ENCODE assay signal across 20 mouse cellular contexts in the genomic region with DNA sequence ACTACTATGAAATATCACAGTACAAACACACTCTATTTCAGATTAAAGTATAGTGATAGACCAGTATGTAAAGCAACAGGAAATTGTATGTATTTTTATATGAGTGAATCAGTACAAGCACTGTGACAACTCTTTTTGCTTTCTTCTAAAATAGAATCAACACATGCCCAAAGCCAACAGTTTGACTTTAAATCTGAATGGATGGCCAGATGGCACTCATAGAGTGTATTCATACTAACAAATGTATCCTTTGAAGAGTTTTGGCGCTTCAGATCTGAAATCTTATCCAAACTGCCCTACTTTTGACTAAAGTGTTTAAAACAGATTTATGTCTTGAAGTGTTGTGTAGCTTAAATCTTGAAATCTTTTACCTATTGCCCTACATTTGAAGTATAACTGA.
A peak's percentile ranks its signal among the peaks of the same experiment; 100 is the strongest.
DNase-seq lines count a peak whose midpoint lies in the region; ATAC-seq lines count a peak whose summit lies in the region.
"Had no signal": no experiment of that assay in that cellular context is flagged by ENCODE, and none has a peak within 500 bp of the region (broad histone marks: within the 10 kb centered on the region; RNA-seq: fewer than 3 reads in every experiment).

No protein-coding gene starts in this region.

- DNase-seq in frontal cortex, postnatal 10 days (ENCODE audit: low spot score in 2 of 2), result no peak
- DNase-seq in layer of hippocampus, adult 9-11 months, result peak; percentile 6
- no peak for DNase-seq in layer of hippocampus, adult 9-10 months (ENCODE audit: low spot score)
- peak; percentile 1 to 2 for DNase-seq in right cerebral cortex, postnatal 36 days (ENCODE audit: low spot score in 2 of 2)
- no peak for DNase-seq in right cerebral cortex, postnatal 14 days
- DNase-seq in telencephalon, adult 2 months (ENCODE audit: low read depth, low spot score), result peak; percentile 78
- DNase-seq in embryo, embryonic 10.5 days (ENCODE audit: low spot score), result no peak
- DNase-seq: adrenal gland, adult 2 months; adrenal gland, postnatal 14 days; cerebellum, adult 11 months; cerebellum, adult 2 months; cerebellum, adult 9-11 months; cerebellum, postnatal 25 days; embryo, embryonic 11 days; gastrocnemius, adult 2 months; gastrocnemius, postnatal 14 days; heart, adult 11 months had no signal

- peak; percentile 99 for ATAC-seq in frontal cortex, adult (ENCODE audit: low TSS enrichment)
- ATAC-seq: CD4-positive, CD25-positive, alpha-beta regulatory T cell, adult 4 months; forebrain, embryonic 14.5 days had no signal

Comparison
In these comparisons a context has a peak if more than half of its experiments do, and no peak if none do; other contexts are left out.
1. DNase-seq: peak in layer of hippocampus, adult 9-11 months (single experiment), right cerebral cortex, postnatal 36 days (2 of 2) and telencephalon, adult 2 months (single experiment); none in frontal cortex, postnatal 10 days (0 of 2), layer of hippocampus, adult 9-10 months (single experiment), right cerebral cortex, postnatal 14 days (single experiment) and embryo, embryonic 10.5 days (single experiment).